Mouse (Mus musculus): ENCODE data around the gene Cry2. TPM values are rescaled to one million over a fixed set of nuclear protein-coding genes. Genes with fewer than 3 reads are reported as not detected.
A peak's percentile ranks its signal among the peaks of the same experiment; 100 is the strongest.

Cry2 gene
- total and polyA plus RNA-seq, 2 experiments from 2014 or later: 36.7 to 43.2 TPM

DNA sequence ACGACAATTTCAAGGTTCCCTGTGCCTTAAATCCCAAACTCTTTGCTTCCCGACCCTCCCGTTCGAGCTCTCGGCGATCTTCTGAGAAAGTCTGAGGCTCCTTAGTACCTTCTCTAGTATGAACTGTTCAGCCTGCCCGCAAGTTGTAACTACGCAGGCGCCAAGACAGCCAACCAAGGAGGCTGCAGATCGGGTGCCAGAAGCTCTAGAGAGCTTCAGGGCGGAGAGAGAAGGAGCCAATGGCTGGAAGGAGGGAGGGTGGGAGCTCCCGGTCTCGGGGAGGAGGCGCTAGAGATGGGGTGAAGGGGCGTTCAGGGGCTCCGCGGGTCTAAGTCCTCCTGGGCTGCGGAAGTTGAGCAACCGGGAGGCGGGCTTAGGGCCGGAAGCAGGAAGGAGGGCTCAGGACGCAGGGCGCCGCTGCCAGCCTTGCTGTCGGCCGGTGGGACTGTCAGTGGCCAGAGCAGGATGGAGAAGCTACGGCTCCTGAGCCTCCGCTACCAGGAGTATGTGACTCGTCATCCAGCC is 58.7 kb downstream of the Cry2 start:
- DNase-seq (peak; percentile 98), ATAC-seq (peak; percentile 97)
- Histone ChIP-seq H3K9me3 (ENCODE audit: low read length) (no peaks in the 10 kb centered on the region), H3K27me3 (ENCODE audit: insufficient read depth, low read length) (no peaks in the 10 kb centered on the region; the same call in 1 of the 2 replicates), H3K9ac (peak overlapping the region; percentile 75), H3K4me2 (ENCODE audit: low read depth) (peak overlapping the region; percentile 93), H3K4me1 (ENCODE audit: insufficient read depth) (peaks cover 23% of the 10 kb centered on the region), H3K27ac (ENCODE audit: low read depth, low read length) (peak overlapping the region; percentile 80), H3K36me3 (ENCODE audit: insufficient read depth) (peaks cover 25% of the 10 kb centered on the region), H3K4me3 (ENCODE audit: low read depth, low read length) (peak overlapping the region; percentile 70)
- peak; percentile 36; the same call in 1 of the 2 replicates for TF ChIP-seq CTCF (IDR thresholded peaks at IDR 0.05; ENCODE audit: low read depth)
- WGBS: 2% methylated on average over 28 of the region's 29 CpGs

DNA sequence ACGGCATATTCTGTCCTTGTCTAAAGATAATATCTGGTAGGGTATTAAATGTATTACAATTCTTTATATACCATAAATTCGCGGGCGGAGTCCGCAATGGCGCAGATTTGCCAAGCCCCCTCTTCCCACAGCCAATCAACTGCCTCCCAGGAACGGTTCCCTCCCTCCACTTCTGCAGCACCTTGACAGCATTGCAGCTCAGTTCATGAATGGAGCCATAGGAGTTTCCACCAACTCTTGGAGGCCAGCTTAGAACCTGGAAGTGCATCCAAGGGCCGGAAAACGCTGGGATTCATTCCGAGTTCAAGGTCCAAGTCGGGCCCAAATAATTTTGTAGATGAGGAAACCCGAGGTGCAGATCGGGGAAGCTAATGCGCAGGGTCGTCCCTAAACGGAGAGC is 59.3 kb downstream of the Cry2 start, which contains the start of the genes Pex16 and Large2:
Gene Pex16 (plus strand): TSS at position 163 of the 400 bp plus-strand sequence.
Gene Large2 (minus strand): TSS at position 356 of the 400 bp plus-strand sequence.
- Histone ChIP-seq H3K9me3 (ENCODE audit: low read length) (no peaks in the 10 kb centered on the region), H3K4me1 (ENCODE audit: insufficient read depth) (peaks cover 23% of the 10 kb centered on the region), H3K27ac (ENCODE audit: low read depth, low read length) (peak within 1 kb of the TSS; percentile 80), H3K9ac (peak within 1 kb of the TSS; percentile 75), H3K27me3 (ENCODE audit: insufficient read depth, low read length) (peaks cover 4% of the 10 kb centered on the region; the same call in 1 of the 2 replicates), H3K36me3 (ENCODE audit: insufficient read depth) (peaks cover 18% of the 10 kb centered on the region), H3K4me3 (ENCODE audit: low read depth, low read length) (peak within 1 kb of the TSS; percentile 70), H3K4me2 (ENCODE audit: low read depth) (peak within 1 kb of the TSS; percentile 93)
- ATAC-seq (peak; percentile 54), DNase-seq (peak; percentile 70)
- TF ChIP-seq CTCF (IDR thresholded peaks at IDR 0.05; ENCODE audit: low read depth): no peak
- WGBS: 4% methylated on average over 16 of the region's 16 CpGs

GRCm38 (mm10) chr2:92373437-92373813 is 60.4 kb downstream of the Cry2 start:
- H3K9ac ChIP-seq: no peak overlapping the region
- peaks cover 8% of the 10 kb centered on the region for H3K36me3 ChIP-seq (ENCODE audit: insufficient read depth)
- H3K4me3 ChIP-seq (ENCODE audit: low read depth, low read length): no peak overlapping the region
- H3K4me2 ChIP-seq (ENCODE audit: low read depth): no peak overlapping the region
- H3K27me3 ChIP-seq (ENCODE audit: insufficient read depth, low read length): peaks cover 6% of the 10 kb centered on the region; the same call in 1 of the 2 replicates
- TF ChIP-seq CTCF (IDR thresholded peaks at IDR 0.05; ENCODE audit: low read depth): no peak
- peaks cover 23% of the 10 kb centered on the region for H3K4me1 ChIP-seq (ENCODE audit: insufficient read depth)
- ATAC-seq (no peak), DNase-seq (no peak)
- H3K9me3 ChIP-seq (ENCODE audit: low read length): no peaks in the 10 kb centered on the region
- no peak overlapping the region for H3K27ac ChIP-seq (ENCODE audit: low read depth, low read length)
- WGBS: 64% methylated on average over 11 of the region's 11 CpGs

- DNase-seq (no peak), ATAC-seq (no peak)
- no peak overlapping the region for H3K4me3 ChIP-seq (ENCODE audit: low read depth, low read length)
- H3K4me1 ChIP-seq (ENCODE audit: insufficient read depth): peaks cover 23% of the 10 kb centered on the region
- no peak overlapping the region for H3K9ac ChIP-seq
- H3K27me3 ChIP-seq (ENCODE audit: insufficient read depth, low read length): peaks cover 6% of the 10 kb centered on the region; the same call in 1 of the 2 replicates
- H3K36me3 ChIP-seq (ENCODE audit: insufficient read depth): peaks cover 4% of the 10 kb centered on the region; the same call in 1 of the 2 replicates
- 16% methylated on average over 9 of the region's 9 CpGs for WGBS
- no peak overlapping the region for H3K27ac ChIP-seq (ENCODE audit: low read depth, low read length)
- H3K9me3 ChIP-seq (ENCODE audit: low read length): no peaks in the 10 kb centered on the region
- TF ChIP-seq CTCF (IDR thresholded peaks at IDR 0.05; ENCODE audit: low read depth): no peak
- no peak overlapping the region for H3K4me2 ChIP-seq (ENCODE audit: low read depth)
These were observed 60.9 kb downstream of the Cry2 start for GRCm38 (mm10) chr2:92372767-92373436.

DNA sequence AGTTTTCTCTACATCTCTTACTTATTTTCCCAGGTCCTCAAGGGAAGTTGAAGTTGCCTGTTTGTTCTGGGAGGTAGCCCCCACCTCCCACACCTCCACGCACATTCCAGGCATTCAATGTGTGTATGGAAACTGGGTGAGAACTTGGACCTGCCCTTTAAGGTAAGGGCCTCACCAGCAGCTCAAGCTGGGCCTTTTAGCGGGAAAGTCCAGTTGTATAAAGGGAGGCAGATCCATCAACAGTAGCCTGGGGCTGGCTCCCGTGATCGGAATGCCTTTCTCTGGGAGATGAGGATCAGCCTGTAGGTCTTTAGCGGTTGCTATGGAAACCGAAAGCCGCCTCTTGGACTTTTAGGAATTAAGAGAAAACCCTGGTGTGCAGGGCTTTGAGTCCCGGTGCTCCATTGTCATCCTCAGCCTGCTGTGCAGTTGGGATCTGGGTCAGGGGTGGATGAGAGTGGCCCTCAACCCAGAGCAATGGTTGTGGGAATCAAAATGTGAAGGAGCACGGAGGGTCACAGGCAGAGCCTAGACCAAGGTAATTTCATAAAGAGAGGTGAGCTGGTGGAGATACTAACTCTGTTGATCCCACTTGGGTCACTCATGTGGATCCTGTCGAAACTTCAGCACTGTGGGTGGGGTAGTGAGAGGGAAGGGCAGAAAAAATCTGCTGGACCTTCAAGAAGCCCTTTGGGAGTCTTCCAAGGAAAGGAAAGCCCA is 61.7 kb downstream of the Cry2 start:
- no peak for TF ChIP-seq CTCF (IDR thresholded peaks at IDR 0.05; ENCODE audit: low read depth)
- WGBS: 9% methylated on average over 10 of the region's 10 CpGs
- Histone ChIP-seq H3K9me3 (ENCODE audit: low read length) (no peaks in the 10 kb centered on the region), H3K9ac (no peak overlapping the region), H3K4me3 (ENCODE audit: low read depth, low read length) (no peak overlapping the region), H3K4me2 (ENCODE audit: low read depth) (no peak overlapping the region), H3K4me1 (ENCODE audit: insufficient read depth) (peaks cover 23% of the 10 kb centered on the region), H3K27ac (ENCODE audit: low read depth, low read length) (no peak overlapping the region), H3K27me3 (ENCODE audit: insufficient read depth, low read length) (peaks cover 6% of the 10 kb centered on the region; the same call in 1 of the 2 replicates), H3K36me3 (ENCODE audit: insufficient read depth) (no peaks in the 10 kb centered on the region; the same call in 1 of the 2 replicates)
- DNase-seq (no peak), ATAC-seq (no peak)

DNA sequence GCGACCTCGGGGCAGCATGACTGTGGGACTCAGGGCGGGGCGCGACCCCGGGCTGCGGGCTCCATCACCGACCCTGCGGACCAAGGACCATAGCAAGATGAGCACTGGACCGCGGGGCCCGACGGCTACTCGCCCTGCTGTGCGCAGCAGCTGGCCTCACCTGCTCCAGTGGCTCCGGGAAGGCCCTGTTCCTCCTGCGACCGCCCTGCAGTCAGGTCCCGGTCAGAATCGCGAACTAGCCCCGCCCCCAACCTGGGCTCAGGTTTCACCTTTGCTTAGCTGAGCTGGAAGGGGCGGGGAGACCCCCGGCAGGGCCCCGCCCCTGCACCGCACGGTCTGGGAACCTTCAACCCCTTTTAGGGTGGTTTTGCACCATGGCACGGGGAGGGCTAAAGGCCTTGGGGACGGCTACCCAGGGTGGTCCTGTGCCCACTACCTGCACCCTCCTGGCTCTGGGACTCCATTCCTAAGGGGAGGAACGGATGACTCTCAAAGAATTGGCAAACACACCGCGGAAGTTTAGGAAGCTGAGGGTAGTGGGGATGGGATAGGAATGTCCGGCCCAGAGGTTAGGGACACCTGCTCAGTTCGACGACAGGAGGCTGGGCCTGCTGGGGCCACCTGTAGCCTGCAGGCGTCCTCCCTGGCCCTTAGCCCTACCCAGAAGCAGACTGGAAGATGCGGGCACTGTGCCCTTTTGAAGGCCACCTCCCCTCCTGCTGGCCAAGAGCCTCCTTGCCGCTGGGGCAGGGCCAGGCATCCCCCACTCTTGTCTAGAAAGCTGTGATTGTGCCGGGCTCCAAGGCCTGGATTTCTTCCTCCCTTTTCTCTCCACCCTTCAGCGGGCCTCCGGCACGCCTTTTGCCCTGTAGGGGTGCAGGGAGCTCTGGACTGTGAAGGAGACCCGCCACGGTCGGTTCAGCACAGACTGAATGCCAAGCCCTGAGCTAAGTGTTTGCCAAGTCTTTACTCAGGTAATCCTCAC is 62.7 kb downstream of the Cry2 start:
- TF ChIP-seq CTCF (IDR thresholded peaks at IDR 0.05; ENCODE audit: low read depth): peak; percentile 14; the same call in 1 of the 2 replicates
- Histone ChIP-seq H3K9ac (peak overlapping the region; percentile 25; the same call in 1 of the 2 replicates), H3K27ac (ENCODE audit: low read depth, low read length) (no peak overlapping the region), H3K4me1 (ENCODE audit: insufficient read depth) (peaks cover 22% of the 10 kb centered on the region), H3K4me3 (ENCODE audit: low read depth, low read length) (peak overlapping the region; percentile 18), H3K9me3 (ENCODE audit: low read length) (no peaks in the 10 kb centered on the region), H3K4me2 (ENCODE audit: low read depth) (peak overlapping the region; percentile 47), H3K27me3 (ENCODE audit: insufficient read depth, low read length) (peaks cover 6% of the 10 kb centered on the region; the same call in 1 of the 2 replicates), H3K36me3 (ENCODE audit: insufficient read depth) (no peaks in the 10 kb centered on the region; the same call in 1 of the 2 replicates)
- 3% methylated on average over 45 of the region's 45 CpGs for WGBS
- no peak for DNase-seq
- no peak for ATAC-seq

All from forebrain, postnatal 0 days (tissue).